Mouse (Mus musculus) midbrain, embryonic 13.5 days (tissue): Measurements from ENCODE around the gene Pecr. TPM values are rescaled to one million over a fixed set of nuclear protein-coding genes. Genes with fewer than 3 reads are reported as not detected.
"Not testable (repeated sequence)": the region's sequence is repeated elsewhere in the genome, so short reads cannot be mapped to it uniquely, and the experiment has no call there.

Experiments used
- ATAC-seq: fragments of 200-750 bp; cut with Nextera tagmentation; 2 replicates; pipeline ENCODE4 v1.8.0; 2017; ENCODE audit warnings: mild to moderate bottlenecking, moderate TSS enrichment, moderate library complexity
- H3K27ac ChIP-seq: fragments of 300-500 bp; sonication (generic); 2 replicates; pipeline ENCODE4 v1.5.1; 2015; ENCODE audit warnings: inconsistent platforms, mild to moderate bottlenecking, moderate library complexity
- H3K27me3 ChIP-seq: fragments of 300-500 bp; sonication (generic); 2 replicates; pipeline ENCODE4 v1.6.1; 2015; ENCODE audit warnings: mild to moderate bottlenecking, inconsistent platforms
- H3K36me3 ChIP-seq: fragments of 300-500 bp; sonication (generic); 2 replicates; pipeline ENCODE4 v1.6.1; 2015; ENCODE audit warnings: mild to moderate bottlenecking, inconsistent platforms
- H3K4me1 ChIP-seq: fragments of 300-500 bp; sonication (generic); replicated peaks from 2 replicates; pipeline ENCODE4 v1.6.1; 2015; ENCODE audit warnings: inconsistent platforms
- H3K4me2 ChIP-seq: fragments of 300-500 bp; sonication (generic); replicated peaks from 2 replicates; pipeline ENCODE4 v1.6.1; 2015; ENCODE audit warnings: moderate library complexity, mild to moderate bottlenecking, inconsistent platforms
- H3K4me3 ChIP-seq: fragments of 300-500 bp; sonication (generic); replicated peaks from 2 replicates; pipeline ENCODE4 v1.5.1; 2015; ENCODE audit warnings: mild to moderate bottlenecking, inconsistent platforms
- H3K9ac ChIP-seq: fragments of 300-500 bp; sonication (generic); replicated peaks from 2 replicates; pipeline ENCODE4 v1.6.1; 2015; ENCODE audit warnings: mild to moderate bottlenecking, inconsistent platforms
- H3K9me3 ChIP-seq: fragments of 300-500 bp; sonication (generic); 2 replicates; pipeline ENCODE4 v1.6.1; 2016; ENCODE audit warnings: mild to moderate bottlenecking, inconsistent platforms
- WGBS: fragments of 180-500 bp; shearing (Covaris S2); methylation state at CpG from one replicate; pipeline ENCODE4 v1.1.7; 2015; 5-methylcytosine and 5-hydroxymethylcytosine counted together
- polyA plus RNA-seq: library from polyadenylated mRNA; unstranded; fragments of >200 nt; fragmentation: Nextera tagmentation; extraction: Ambion mirVana; gene quantifications from 2 replicates; pipeline ENCODE4 v1.2.1, GENCODE M21; 2015

Pecr gene
- polyA plus RNA-seq, 1 experiment from 2014 or later: 8.7 TPM

- Histone ChIP-seq H3K9me3 (no peaks in the 10 kb centered on the region), H3K27me3 (peaks cover 31% of the 10 kb centered on the region), H3K27ac (no peak overlapping the region), H3K4me2 (peak overlapping the region; percentile 62), H3K9ac (0 out of 2 replicates have a peak overlapping the region, but pooled peaks have one; percentile 32), H3K4me1 (no peaks in the 10 kb centered on the region), H3K4me3 (peak overlapping the region; percentile 43), H3K36me3 (no peaks in the 10 kb centered on the region)
- ATAC-seq: peak; percentile 86
- under 1% methylated on average over 11 of the region's 18 CpGs for WGBS
These were observed 57.8 kb downstream of the Pecr start for GRCm38 (mm10) chr1:72226172-72226886.

GRCm38 (mm10) chr1:72225720-72226171, 58.4 kb downstream of the Pecr start:
- 1% methylated on average over 25 of the region's 31 CpGs for WGBS
- peaks cover 31% of the 10 kb centered on the region for H3K27me3 ChIP-seq

GRCm38 (mm10) chr1:72225054-72225718, 58.9 kb downstream of the Pecr start:
- 4% methylated on average over 13 of the region's 13 CpGs for WGBS
- Histone ChIP-seq H3K9ac (peak overlapping the region; percentile 39; the same call in 1 of the 2 replicates), H3K9me3 (no peaks in the 10 kb centered on the region), H3K36me3 (no peaks in the 10 kb centered on the region), H3K4me2 (peak overlapping the region; percentile 62), H3K27me3 (peaks cover 31% of the 10 kb centered on the region), H3K4me1 (no peaks in the 10 kb centered on the region), H3K4me3 (peak overlapping the region; percentile 43), H3K27ac (no peak overlapping the region)
- ATAC-seq: no peak

More at GRCm38 (mm10) chr1:72225720-72226171, 58.4 kb downstream of the Pecr start:
- H3K4me2 ChIP-seq: peak overlapping the region; percentile 62
- H3K4me3 ChIP-seq: peak overlapping the region; percentile 43
- H3K36me3 ChIP-seq, H3K9me3 ChIP-seq, H3K27ac ChIP-seq, H3K4me1 ChIP-seq: not testable (repeated sequence)
- ATAC-seq: peak; percentile 91
- H3K9ac ChIP-seq: peak overlapping the region; percentile 39; the same call in 1 of the 2 replicates

- no peak overlapping the region for H3K4me2 ChIP-seq
- no peaks in the 10 kb centered on the region for H3K36me3 ChIP-seq
- no peaks in the 10 kb centered on the region for H3K4me1 ChIP-seq
- H3K9me3 ChIP-seq: no peaks in the 10 kb centered on the region
- WGBS: 11% methylated on average over 4 of the region's 4 CpGs
- ATAC-seq: no peak
- H3K9ac ChIP-seq: no peak overlapping the region
- H3K27ac ChIP-seq: no peak overlapping the region
- peaks cover 22% of the 10 kb centered on the region for H3K27me3 ChIP-seq
- H3K4me3 ChIP-seq: no peak overlapping the region
These were observed 64.1 kb downstream of the Pecr start for GRCm38 (mm10) chr1:72220008-72220407.

- H3K9ac ChIP-seq: no peak overlapping the region
- WGBS: 51% methylated on average over 2 of the region's 2 CpGs
- H3K4me1 ChIP-seq: no peaks in the 10 kb centered on the region
- no peak overlapping the region for H3K4me3 ChIP-seq
- H3K36me3 ChIP-seq: no peaks in the 10 kb centered on the region
- ATAC-seq: no peak
- no peak overlapping the region for H3K27ac ChIP-seq
- H3K4me2 ChIP-seq: no peak overlapping the region
- H3K9me3 ChIP-seq: no peaks in the 10 kb centered on the region
- peaks cover 13% of the 10 kb centered on the region for H3K27me3 ChIP-seq
These were observed 65.0 kb downstream of the Pecr start for GRCm38 (mm10) chr1:72219116-72219515.

GRCm38 (mm10) chr1:72218626-72219025, 65.5 kb downstream of the Pecr start:
- no peak for ATAC-seq
- no peaks in the 10 kb centered on the region for H3K4me1 ChIP-seq
- no peaks in the 10 kb centered on the region for H3K36me3 ChIP-seq
- WGBS: 84% methylated on average over 2 of the region's 2 CpGs
- H3K27me3 ChIP-seq: peaks cover 10% of the 10 kb centered on the region; the same call in 1 of the 2 replicates
- H3K4me2 ChIP-seq: no peak overlapping the region
- no peak overlapping the region for H3K9ac ChIP-seq
- H3K27ac ChIP-seq: no peak overlapping the region
- H3K4me3 ChIP-seq: no peak overlapping the region
- H3K9me3 ChIP-seq: no peaks in the 10 kb centered on the region

- WGBS: 88% methylated on average over 7 of the region's 7 CpGs
- Histone ChIP-seq H3K4me2 (no peak overlapping the region), H3K9me3 (no peaks in the 10 kb centered on the region), H3K27me3 (peaks cover 2% of the 10 kb centered on the region; the same call in 1 of the 2 replicates), H3K36me3 (no peaks in the 10 kb centered on the region), H3K4me3 (no peak overlapping the region), H3K4me1 (peaks cover 4% of the 10 kb centered on the region; the same call in 1 of the 2 replicates), H3K9ac (no peak overlapping the region), H3K27ac (no peak overlapping the region)
- no peak for ATAC-seq
These were observed 67.4 kb downstream of the Pecr start for GRCm38 (mm10) chr1:72216761-72217160.

- Histone ChIP-seq H3K27me3 (peaks cover 11% of the 10 kb centered on the region; the same call in 1 of the 2 replicates), H3K36me3 (no peaks in the 10 kb centered on the region), H3K4me3 (no peak overlapping the region), H3K4me2 (no peak overlapping the region), H3K9me3 (no peaks in the 10 kb centered on the region), H3K9ac (no peak overlapping the region), H3K4me1 (peaks cover 14% of the 10 kb centered on the region), H3K27ac (no peak overlapping the region)
- WGBS: 77% methylated on average over 4 of the region's 4 CpGs
- no peak for ATAC-seq
These were observed 68.9 kb downstream of the Pecr start for GRCm38 (mm10) chr1:72215174-72215573.

GRCm38 (mm10) chr1:72214470-72214961, 69.6 kb downstream of the Pecr start:
- no peaks in the 10 kb centered on the region for H3K36me3 ChIP-seq
- 66% methylated on average over 7 of the region's 7 CpGs for WGBS
- no peaks in the 10 kb centered on the region for H3K9me3 ChIP-seq
- no peak overlapping the region for H3K27ac ChIP-seq
- peaks cover 16% of the 10 kb centered on the region; the same call in 1 of the 2 replicates for H3K27me3 ChIP-seq
- no peak overlapping the region for H3K4me3 ChIP-seq
- H3K4me1 ChIP-seq: peaks cover 14% of the 10 kb centered on the region
- H3K4me2 ChIP-seq: no peak overlapping the region
- no peak overlapping the region for H3K9ac ChIP-seq
- ATAC-seq: no peak

GRCm38 (mm10) chr1:72213954-72214353, 70.2 kb downstream of the Pecr start:
- ATAC-seq: no peak
- H3K27me3 ChIP-seq: peaks cover 18% of the 10 kb centered on the region; the same call in 1 of the 2 replicates
- WGBS: 89% methylated on average over 3 of the region's 3 CpGs
- no peak overlapping the region for H3K4me2 ChIP-seq
- H3K4me1 ChIP-seq: peaks cover 14% of the 10 kb centered on the region
- H3K9ac ChIP-seq: no peak overlapping the region
- H3K4me3 ChIP-seq: no peak overlapping the region
- no peak overlapping the region for H3K27ac ChIP-seq
- no peaks in the 10 kb centered on the region for H3K36me3 ChIP-seq
- H3K9me3 ChIP-seq: no peaks in the 10 kb centered on the region

GRCm38 (mm10) chr1:72211701-72212699, 72.1 kb downstream of the Pecr start, which contains the start of gene Mreg:
Gene Mreg (minus strand): TSS chr1:72212307.
- Histone ChIP-seq H3K4me2 (peak within 1 kb of the TSS; percentile 99), H3K4me1 (peaks cover 14% of the 10 kb centered on the region), H3K27me3 (peaks cover 18% of the 10 kb centered on the region; the same call in 1 of the 2 replicates), H3K9ac (peak within 1 kb of the TSS; percentile 80), H3K36me3 (no peaks in the 10 kb centered on the region), H3K9me3 (no peaks in the 10 kb centered on the region), H3K27ac (0 out of 2 replicates have a peak within 1 kb of the TSS, but pooled peaks have one; percentile 9), H3K4me3 (peak within 1 kb of the TSS; percentile 74)
- peak; percentile 86 for ATAC-seq
- WGBS: under 1% methylated on average over 87 of the region's 89 CpGs
